Mouse (Mus musculus) limb, embryonic 14.5 days (tissue): ENCODE measurements around the gene Celsr1. TPM values are rescaled to one million over a fixed set of nuclear protein-coding genes. Genes with fewer than 3 reads are reported as not detected.

Experiments
- ATAC-seq: fragments of 200-750 bp; cut with Nextera tagmentation; 2 replicates; pipeline ENCODE4 v1.8.0; 2017; ENCODE audit warnings: low read depth, moderate number of reproducible peaks, moderate TSS enrichment; ENCODE audit not compliant: low FRiP score
- DNase-seq: peaks from one replicate; pipeline ENCODE4 v3.0.0-alpha.2; 2015; ENCODE audit warnings: low spot score
- H3K27ac ChIP-seq: fragments of 300-500 bp; sonication (generic); replicated peaks from 2 replicates; pipeline ENCODE4 v1.5.1; 2014; ENCODE audit warnings: low read depth, mild to moderate bottlenecking, low read length, moderate library complexity, mixed read lengths
- H3K27me3 ChIP-seq: fragments of 300-500 bp; sonication (generic); 2 replicates; pipeline ENCODE4 v1.6.1; 2014; ENCODE audit warnings: low read length, mixed read lengths; ENCODE audit not compliant: control insufficient read depth, insufficient read depth
- H3K36me3 ChIP-seq: fragments of 300-500 bp; sonication (generic); 2 replicates; pipeline ENCODE4 v1.6.1; 2014; ENCODE audit warnings: mild to moderate bottlenecking, low read length, moderate library complexity, mixed read lengths; ENCODE audit not compliant: control insufficient read depth, insufficient read depth
- H3K4me1 ChIP-seq: fragments of 300-500 bp; sonication (generic); 2 replicates; pipeline ENCODE4 v1.6.1; 2014; ENCODE audit warnings: antibody characterized with exemption, low read length, mixed read lengths; ENCODE audit not compliant: control insufficient read depth, insufficient read depth
- H3K4me2 ChIP-seq: fragments of 300-500 bp; sonication (generic); replicated peaks from 2 replicates; pipeline ENCODE4 v1.6.1; 2014; ENCODE audit warnings: low read depth, mild to moderate bottlenecking, low read length, moderate library complexity; ENCODE audit not compliant: severe bottlenecking
- H3K4me3 ChIP-seq: fragments of 300-500 bp; sonication (generic); replicated peaks from 2 replicates; pipeline ENCODE4 v1.5.1; 2014; ENCODE audit warnings: low read length
- H3K9ac ChIP-seq: fragments of 300-500 bp; sonication (generic); 2 replicates; pipeline ENCODE4 v1.6.1; 2014; ENCODE audit warnings: mild to moderate bottlenecking, low read depth, low read length, moderate library complexity; ENCODE audit not compliant: severe bottlenecking
- H3K9me3 ChIP-seq: fragments of 300-500 bp; sonication (generic); 2 replicates; pipeline ENCODE4 v1.6.1; 2016; ENCODE audit warnings: low read length; ENCODE audit not compliant: control insufficient read depth
- POLR2A ChIP-seq: fragments of 200-500 bp; IDR thresholded peaks from 2 replicates; pipeline ENCODE4 v1.8.0; 2012; ENCODE audit warnings: inconsistent platforms, mild to moderate bottlenecking, moderate library complexity, borderline replicate concordance; ENCODE audit not compliant: insufficient read depth, insufficient read length; ENCODE audit errors: extremely low read depth
- WGBS: fragments of 180-500 bp; shearing (Covaris S2); extraction: QIAGEN DNeasy Blood & Tissue Kit; methylation state at CpG from one replicate; pipeline ENCODE4 v1.1.7; 2014; 5-methylcytosine and 5-hydroxymethylcytosine counted together
- polyA plus RNA-seq, 2 experiments: library from polyadenylated mRNA; depleted of rRNA in 1 of 2; stranded (reverse) in 1 of 2; unstranded in 1 of 2; fragments of >200 nt; fragmentation: Nextera tagmentation in 1 of 2; extraction: Ambion mirVana in 1 of 2; gene quantifications; 2 replicates each; pipeline versions ENCODE4 v1.2.1 to v1.2.3; 2012 to 2014

The Celsr1 gene
- polyA plus RNA-seq, 2 experiments: 6.5 to 11.8 TPM

DNA sequence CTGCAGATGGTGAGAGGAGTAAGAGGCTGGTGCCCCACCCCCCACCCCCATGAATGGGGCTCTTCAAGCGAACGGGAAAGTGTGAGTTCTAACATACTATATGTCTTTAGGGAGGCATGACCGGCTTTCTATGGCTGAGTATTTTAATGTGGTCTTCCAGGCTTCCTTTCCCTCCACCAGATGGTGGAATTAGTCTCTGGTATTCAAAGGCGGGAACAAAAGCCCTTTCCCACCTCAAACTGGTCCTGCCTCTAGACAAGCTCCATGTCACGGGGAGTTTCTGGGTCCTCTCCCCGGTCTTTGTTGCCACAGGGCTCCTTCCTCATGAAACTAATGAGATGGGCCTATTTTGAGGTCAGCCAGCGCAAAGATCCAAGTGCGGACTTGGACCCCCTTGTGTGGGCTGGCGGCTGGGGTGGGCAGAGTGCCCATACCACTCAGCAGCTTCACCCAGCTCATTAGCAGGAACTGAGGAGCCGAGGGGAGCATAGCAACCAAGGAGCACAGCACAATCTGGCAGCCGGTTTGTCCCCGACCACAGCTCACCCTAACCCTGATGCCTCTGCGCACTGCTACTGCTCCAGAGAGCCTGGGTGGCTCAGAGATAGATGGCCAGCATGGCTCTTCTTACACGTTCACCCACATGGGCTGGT, 39.5 kb downstream of the Celsr1 start:
- peak; percentile 67 for DNase-seq
- Histone ChIP-seq H3K27me3 (no peaks in the 10 kb centered on the region), H3K9me3 (no peaks in the 10 kb centered on the region), H3K9ac (no peak overlapping the region), H3K4me1 (peaks cover 43% of the 10 kb centered on the region), H3K36me3 (no peaks in the 10 kb centered on the region), H3K4me3 (no peak overlapping the region), H3K27ac (peak overlapping the region; percentile 86), H3K4me2 (0 out of 2 replicates have a peak overlapping the region, but pooled peaks have one; percentile 17)
- TF ChIP-seq POLR2A: no peak
- ATAC-seq: peak; percentile 56; the same call in 1 of the 2 replicates
- WGBS: 26% methylated on average over 14 of the region's 14 CpGs

DNA sequence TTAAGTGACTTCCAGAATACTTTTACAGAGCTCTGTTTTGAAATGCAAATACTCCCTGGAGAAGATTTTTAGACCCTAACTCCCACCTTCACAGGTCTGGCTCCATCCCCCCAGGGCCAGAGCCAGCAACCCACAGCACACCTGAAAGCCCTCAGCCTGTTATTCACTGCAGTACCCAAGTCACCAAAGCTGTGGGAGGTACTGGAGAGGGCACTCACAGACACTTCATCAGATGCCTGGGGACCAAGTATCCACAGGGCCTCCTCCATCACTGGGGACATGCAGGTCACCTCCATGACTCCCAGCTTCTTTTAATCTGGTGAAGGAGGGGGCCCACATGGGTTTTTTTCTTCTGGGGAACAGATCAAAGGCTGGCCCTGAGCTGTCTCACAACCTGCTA, 40.2 kb downstream of the Celsr1 start:
- Histone ChIP-seq H3K27ac (peak overlapping the region; percentile 45; the same call in 1 of the 2 replicates), H3K27me3 (no peaks in the 10 kb centered on the region), H3K4me1 (peaks cover 43% of the 10 kb centered on the region), H3K4me3 (no peak overlapping the region), H3K36me3 (no peaks in the 10 kb centered on the region), H3K4me2 (no peak overlapping the region), H3K9ac (no peak overlapping the region), H3K9me3 (no peaks in the 10 kb centered on the region)
- ATAC-seq (no peak), DNase-seq (no peak)
- TF ChIP-seq POLR2A: no peak

DNA sequence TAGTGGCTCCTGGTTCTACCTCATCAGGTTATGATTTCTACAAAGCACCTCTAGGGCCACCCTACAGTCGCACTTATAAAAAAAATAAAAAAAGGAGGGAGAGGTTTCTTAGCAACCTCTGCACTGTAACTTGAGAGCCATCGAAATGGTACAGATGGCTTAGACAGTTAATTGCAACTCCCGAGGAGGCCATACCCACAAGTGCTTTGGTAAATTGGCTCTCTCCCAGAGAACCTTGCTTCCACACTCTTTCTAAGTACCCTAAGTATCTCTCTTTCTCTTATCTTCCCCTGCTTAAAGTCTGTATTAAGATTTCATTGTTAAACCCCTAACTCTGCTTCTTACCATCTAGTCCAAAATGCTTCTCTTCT, 41.5 kb downstream of the Celsr1 start:
- Histone ChIP-seq H3K36me3 (no peaks in the 10 kb centered on the region), H3K27me3 (no peaks in the 10 kb centered on the region), H3K27ac (0 out of 2 replicates have a peak overlapping the region, but pooled peaks have one; percentile 11), H3K4me1 (peaks cover 43% of the 10 kb centered on the region), H3K4me2 (no peak overlapping the region), H3K9me3 (no peaks in the 10 kb centered on the region), H3K4me3 (no peak overlapping the region), H3K9ac (no peak overlapping the region)
- no peak for TF ChIP-seq POLR2A
- ATAC-seq: no peak
- WGBS: 3% methylated on average over 3 of the region's 3 CpGs
- DNase-seq: no peak

DNA sequence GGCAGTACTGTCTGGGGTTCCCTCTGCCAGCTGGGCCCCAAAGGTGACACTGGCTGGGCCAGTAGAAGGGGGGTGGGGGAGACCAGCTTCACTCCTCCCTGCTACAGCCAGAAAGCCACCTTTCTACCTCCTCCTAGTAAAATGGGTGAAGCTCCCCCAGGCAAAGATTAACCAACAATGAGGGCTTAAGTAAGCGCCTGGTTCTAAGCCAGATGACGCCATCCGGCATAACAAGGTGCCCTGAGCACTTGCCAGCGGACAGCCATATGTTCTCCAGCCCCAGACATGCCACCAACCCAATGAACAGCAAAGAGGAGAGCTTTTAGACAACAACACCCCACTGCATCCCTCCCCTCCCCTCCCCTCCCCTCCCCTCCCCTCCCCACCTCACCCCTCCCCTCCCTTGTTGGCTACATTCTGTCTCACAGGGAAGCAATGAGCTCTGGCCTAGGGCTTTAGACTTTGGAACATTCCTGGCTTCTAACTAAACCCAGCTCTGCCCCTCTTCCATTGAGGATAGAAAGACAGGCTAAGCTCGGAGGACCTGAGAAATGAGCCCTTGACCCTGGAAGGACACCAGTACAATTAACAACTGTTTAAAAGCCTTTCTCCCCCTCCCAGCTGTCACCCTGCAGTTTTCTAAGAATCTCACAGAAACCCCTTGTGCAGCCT, 42.0 kb downstream of the Celsr1 start:
- H3K4me1 ChIP-seq: peaks cover 43% of the 10 kb centered on the region
- H3K27me3 ChIP-seq: no peaks in the 10 kb centered on the region
- no peaks in the 10 kb centered on the region for H3K36me3 ChIP-seq
- H3K4me3 ChIP-seq: no peak overlapping the region
- no peaks in the 10 kb centered on the region for H3K9me3 ChIP-seq
- DNase-seq (peak; percentile 57), ATAC-seq (peak; percentile 35; the same call in 1 of the 2 replicates)
- TF ChIP-seq POLR2A: no peak
- no peak overlapping the region for H3K9ac ChIP-seq
- no peak overlapping the region for H3K4me2 ChIP-seq
- H3K27ac ChIP-seq: peak overlapping the region; percentile 33
- WGBS: 42% methylated on average over 5 of the region's 5 CpGs

DNA sequence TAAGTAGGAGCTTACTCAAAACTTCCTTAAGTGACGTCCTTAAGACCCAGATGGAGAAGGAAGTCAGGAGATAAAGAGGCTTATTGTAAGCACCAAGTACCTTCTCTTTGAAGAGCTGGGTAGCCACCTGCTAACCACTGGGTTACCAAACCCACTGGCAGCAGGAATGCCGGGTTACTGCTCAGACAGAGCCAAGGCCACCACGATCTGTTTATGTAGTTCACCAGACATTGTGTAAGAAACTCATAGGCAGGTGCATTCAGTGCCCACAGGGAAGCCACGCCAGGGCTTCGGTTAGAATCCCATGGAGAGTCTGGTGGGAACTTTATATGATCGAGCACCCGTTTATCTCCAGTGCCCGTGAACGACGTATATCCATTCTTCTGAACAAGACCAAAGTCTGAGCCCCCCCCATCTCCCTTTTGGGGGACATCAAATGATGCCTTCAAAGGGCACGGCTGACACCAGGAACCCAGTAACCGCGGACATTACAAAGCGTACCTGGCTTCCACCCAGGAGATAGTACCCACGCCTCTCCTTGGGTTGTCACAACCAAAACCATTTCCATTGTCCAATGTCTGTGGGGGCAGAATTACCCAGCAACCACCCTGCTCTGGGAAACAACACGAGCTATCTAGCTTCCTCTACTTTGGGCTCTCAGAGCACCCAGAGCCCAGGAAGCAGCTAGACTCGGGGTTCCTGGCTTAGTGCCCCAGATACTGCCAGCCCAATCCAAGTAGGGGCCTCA, 42.7 kb downstream of the Celsr1 start:
- no peak overlapping the region for H3K4me2 ChIP-seq
- no peak overlapping the region for H3K9ac ChIP-seq
- H3K36me3 ChIP-seq: no peaks in the 10 kb centered on the region
- H3K27me3 ChIP-seq: no peaks in the 10 kb centered on the region
- H3K4me1 ChIP-seq: peaks cover 39% of the 10 kb centered on the region
- ATAC-seq (no peak), DNase-seq (no peak)
- WGBS: 89% methylated on average over 17 of the region's 17 CpGs
- H3K27ac ChIP-seq: peak overlapping the region; percentile 33
- no peak overlapping the region for H3K4me3 ChIP-seq
- TF ChIP-seq POLR2A: no peak
- H3K9me3 ChIP-seq: no peaks in the 10 kb centered on the region
